Comparison of ENCODE assay signal across 15 mouse cellular contexts in genomic region chr7:144933336-144933735, GRCm38 (mm10). TPM values are rescaled to one million over a fixed set of nuclear protein-coding genes. Genes with fewer than 3 reads are reported as not detected.
DNase-seq lines count a peak whose midpoint lies in the region; ATAC-seq and TF ChIP-seq lines count a peak whose summit lies in the region.
"Had no signal": no experiment of that assay in that cellular context is flagged by ENCODE, and none has a peak within 500 bp of the region (broad histone marks: within the 10 kb centered on the region; RNA-seq: fewer than 3 reads in every experiment).

No protein-coding gene starts in this region.

- no peak for TF ChIP-seq POLR2A in thymus, adult 2 months (IDR thresholded peaks at IDR 0.05; ENCODE audit: control insufficient read depth, extremely low read depth, insufficient read depth, low read length, poor library complexity)

- peaks cover 74% of the 10 kb centered on the region for H3K36me3 ChIP-seq in kidney, embryonic 14.5 days (ENCODE audit: control insufficient read depth, insufficient read depth, low read length)
- no peaks in the 10 kb centered on the region for H3K36me3 ChIP-seq in thymus, adult 2 months (ENCODE audit: control insufficient read depth, insufficient read depth, low read length)

- no peak overlapping the region for H3K4me3 ChIP-seq in kidney, embryonic 14.5 days (ENCODE audit: low read length)
- H3K4me3 ChIP-seq in thymus, adult 2 months (ENCODE audit: control insufficient read depth, insufficient read depth, low read length), result no peak overlapping the region
- H3K4me3 ChIP-seq: forebrain, embryonic 12.5 days; liver, embryonic 13.5 days had no signal

- no peak for ATAC-seq in kidney, embryonic 14.5 days (ENCODE audit: low FRiP score, low TSS enrichment)
- no peak for ATAC-seq in granulocyte monocyte progenitor cell, adult 5-6 weeks (replicated peaks; ENCODE audit: poor library complexity, severe bottlenecking)
- ATAC-seq: inflammation-experienced regulatory T-cells, adult 6 months had no signal

- DNase-seq in gastrocnemius, postnatal 10 days, result peak; percentile 39
- DNase-seq in gastrocnemius, adult 8-10 months (ENCODE audit: low spot score in 2 of 2), result no peak
- DNase-seq in kidney, adult 18-20 months, result peak; percentile 52
- peak; percentile 43 to 50 for DNase-seq in adrenal gland, postnatal 36 days
- peak; percentile 75 to 76 for DNase-seq in kidney, postnatal 36 days
- DNase-seq in thymus, adult 2 months, result no peak
- DNase-seq: liver, embryonic 13.5 days; lung, postnatal 10 days had no signal

- H3K27ac ChIP-seq in kidney, embryonic 14.5 days (ENCODE audit: low read depth, low read length), result no peak overlapping the region
- no peak overlapping the region for H3K27ac ChIP-seq in thymus, adult 2 months (ENCODE audit: control insufficient read depth, insufficient read depth, low read length)
- H3K27ac ChIP-seq: forebrain, embryonic 12.5 days; liver, embryonic 13.5 days had no signal

- no peak overlapping the region for H3K4me2 ChIP-seq in kidney, embryonic 14.5 days (replicated peaks; ENCODE audit: low read depth, low read length)
- H3K4me2 ChIP-seq: forebrain, embryonic 12.5 days; liver, embryonic 13.5 days had no signal

- TF ChIP-seq CTCF in thymus, adult 2 months (IDR thresholded peaks at IDR 0.05; ENCODE audit: borderline replicate concordance, control insufficient read depth, extremely low read depth, insufficient read depth, low read length, poor library complexity), result no peak

- no peaks in the 10 kb centered on the region for H3K9me3 ChIP-seq in kidney, embryonic 14.5 days (ENCODE audit: control insufficient read depth, low read length)
- H3K9me3 ChIP-seq: forebrain, embryonic 12.5 days; liver, embryonic 13.5 days had no signal

- WGBS in kidney, embryonic 14.5 days, result 87% methylated on average over 3 of the region's 3 CpGs
- 88% methylated on average over 3 of the region's 3 CpGs for WGBS in thymus, adult 2 months

- H3K4me1 ChIP-seq in kidney, embryonic 14.5 days (ENCODE audit: control insufficient read depth, insufficient read depth, low read length), result peaks cover 9% of the 10 kb centered on the region
- peaks cover 7% of the 10 kb centered on the region for H3K4me1 ChIP-seq in thymus, adult 2 months (replicated peaks; ENCODE audit: control insufficient read depth, insufficient read depth, low read length)

- H3K9ac ChIP-seq in kidney, embryonic 14.5 days (ENCODE audit: low read depth, low read length), result no peak overlapping the region
- H3K9ac ChIP-seq: forebrain, embryonic 12.5 days; liver, embryonic 13.5 days had no signal

- no peaks in the 10 kb centered on the region for H3K27me3 ChIP-seq in kidney, embryonic 14.5 days (ENCODE audit: control insufficient read depth, insufficient read depth, low read length)
- H3K27me3 ChIP-seq in thymus, adult 2 months (ENCODE audit: control insufficient read depth, insufficient read depth, low read length), result no peaks in the 10 kb centered on the region; the same call in 1 of the 2 replicates
- H3K27me3 ChIP-seq: forebrain, embryonic 12.5 days had no signal

RNA-seq across cellular contexts. Expression of gene Ccnd1, which starts 6.4 kb away (rescaled TPM):
- total RNA-seq in gastrocnemius, postnatal 10 days (2021), result 10 to 100 TPM; 34.7 to 51.6 TPM
- total RNA-seq in gastrocnemius, adult 8-10 months (2022), result 1 to 10 TPM; 2.3 to 6.9 (median 4.0) TPM
- polyA plus RNA-seq in kidney, embryonic 14.5 days (2014; fragmentation: Nextera tagmentation; extraction: Ambion mirVana), result 231 and 315 TPM in 2 replicates
- 100 to 1,000 TPM; 121 to 178 TPM for total RNA-seq in adrenal gland, postnatal 36 days (2021)
- 6.0 and 10.6 TPM in 2 replicates for total RNA-seq in granulocyte monocyte progenitor cell, adult 5-6 weeks (2014; fragmentation: Nextera tagmentation)
- 6.2 and 8.9 TPM in 2 replicates for total RNA-seq in granulocyte monocyte progenitor cell, adult 5-6 weeks (2017)
- 14.4 and 21.7 TPM in 2 replicates for polyA plus RNA-seq in thymus, adult 2 months (2012; rRNA removed)

RNA-seq across cellular contexts. Expression of gene LTO1, which starts 18.4 kb away (rescaled TPM):
- total RNA-seq in gastrocnemius, postnatal 10 days (2021), result 10 to 100 TPM; 12.1 to 12.9 TPM
- total RNA-seq in gastrocnemius, adult 8-10 months (2022), result 1 to 10 TPM; 7.8 to 8.9 (median 8.7) TPM
- polyA plus RNA-seq in kidney, embryonic 14.5 days (2014; fragmentation: Nextera tagmentation; extraction: Ambion mirVana), result 19.2 and 20.3 TPM in 2 replicates
- total RNA-seq in adrenal gland, postnatal 36 days (2021), result 10 to 100 TPM; 20.5 to 24.1 TPM
- 13.3 and 20.9 TPM in 2 replicates for total RNA-seq in granulocyte monocyte progenitor cell, adult 5-6 weeks (2014; fragmentation: Nextera tagmentation)
- total RNA-seq in granulocyte monocyte progenitor cell, adult 5-6 weeks (2017), result 16.6 and 20.8 TPM in 2 replicates
- polyA plus RNA-seq in thymus, adult 2 months (2012; rRNA removed), result 23.5 and 26.6 TPM in 2 replicates

RNA-seq across cellular contexts. Expression of gene Fgf15, which starts 37.0 kb away (rescaled TPM):
- not detected for total RNA-seq in gastrocnemius, postnatal 10 days (2021)
- total RNA-seq in gastrocnemius, adult 8-10 months (2022), result not detected
- 2.2 and 2.5 TPM in 2 replicates for polyA plus RNA-seq in kidney, embryonic 14.5 days (2014; fragmentation: Nextera tagmentation; extraction: Ambion mirVana)
- not detected for total RNA-seq in adrenal gland, postnatal 36 days (2021)
- total RNA-seq in granulocyte monocyte progenitor cell, adult 5-6 weeks (2014; fragmentation: Nextera tagmentation), result not detected in 2 replicates
- 0.09 TPM in 1 of 2 replicates, not detected in the other for total RNA-seq in granulocyte monocyte progenitor cell, adult 5-6 weeks (2017)
- 0.40 and 0.42 TPM in 2 replicates for polyA plus RNA-seq in thymus, adult 2 months (2012; rRNA removed)
- total RNA-seq: common myeloid progenitor, adult 5-6 weeks; heart, postnatal 14 days; left cerebral cortex, postnatal 14 days had no signal
- polyA plus RNA-seq: inflammation-experienced regulatory T-cells, adult 6 months had no signal

Comparison
In these comparisons a context has a peak if more than half of its experiments do, and no peak if none do; other contexts are left out.
1. DNase-seq: peak in gastrocnemius, postnatal 10 days (single experiment), kidney, adult 18-20 months (single experiment), adrenal gland, postnatal 36 days (2 of 2) and kidney, postnatal 36 days (2 of 2); none in gastrocnemius, adult 8-10 months (0 of 2) and thymus, adult 2 months (single experiment).